ENCODE assay signal across 10 mouse cellular contexts in genomic region chr8:122983178-122983942, GRCm38 (mm10). TPM values are rescaled to one million over a fixed set of nuclear protein-coding genes. Genes with fewer than 3 reads are reported as not detected.
DNase-seq lines count a peak whose midpoint lies in the region; ATAC-seq and TF ChIP-seq lines count a peak whose summit lies in the region.
"Had no signal": no experiment of that assay in that cellular context is flagged by ENCODE, and none has a peak within 500 bp of the region (broad histone marks: within the 10 kb centered on the region; RNA-seq: fewer than 3 reads in every experiment).

No protein-coding gene starts in this region.

- H3K9me3 ChIP-seq in kidney, embryonic 16.5 days (ENCODE audit: low read length), result no peaks in the 10 kb centered on the region
- H3K9me3 ChIP-seq in stomach, embryonic 16.5 days (replicated peaks; ENCODE audit: control insufficient read depth, low read length), result no peaks in the 10 kb centered on the region

- peak; percentile 61 for TF ChIP-seq CTCF in kidney, adult 2 months (conservative IDR thresholded peaks at IDR 0.05; ENCODE audit: insufficient read depth, insufficient read length, low read depth, low read length)
- TF ChIP-seq CTCF in Patski (IDR thresholded peaks at IDR 0.05), result peak; percentile 27

- POLR2A ChIA-PET in Patski (lab: Charles Lee), result no interaction called here

- in situ Hi-C loops in Patski (cut with MboI; ENCODE audit: low pct_unique_long_range_greater_than_20kb), result no loop called here

- no peak for ATAC-seq in kidney, embryonic 16.5 days (ENCODE audit: low FRiP score, low TSS enrichment)
- no peak for ATAC-seq in Patski
- ATAC-seq in stomach, embryonic 16.5 days (ENCODE audit: insufficient read depth, low FRiP score), result no peak

- H3K9ac ChIP-seq in kidney, embryonic 16.5 days (replicated peaks; ENCODE audit: low read length), result no peak overlapping the region
- H3K9ac ChIP-seq in stomach, embryonic 16.5 days (ENCODE audit: low read length), result no peak overlapping the region
- H3K9ac ChIP-seq: hindbrain, embryonic 14.5 days had no signal

- no peaks in the 10 kb centered on the region for H3K36me3 ChIP-seq in kidney, adult 2 months (ENCODE audit: control insufficient read depth, insufficient read depth, low read length)
- H3K36me3 ChIP-seq in kidney, embryonic 16.5 days (ENCODE audit: insufficient read depth, low read length), result no peaks in the 10 kb centered on the region
- H3K36me3 ChIP-seq in stomach, embryonic 16.5 days (ENCODE audit: control insufficient read depth, insufficient read depth, low read length), result no peaks in the 10 kb centered on the region

- peaks cover 33% of the 10 kb centered on the region for H3K4me1 ChIP-seq in kidney, adult 2 months (ENCODE audit: control insufficient read depth, insufficient read depth, low read length)
- H3K4me1 ChIP-seq in kidney, embryonic 16.5 days (ENCODE audit: insufficient read depth, low read length), result peaks cover 43% of the 10 kb centered on the region
- peaks cover 21% of the 10 kb centered on the region for H3K4me1 ChIP-seq in stomach, embryonic 16.5 days (ENCODE audit: control insufficient read depth, insufficient read depth, low read length)

- TF ChIP-seq POLR2A in kidney, adult 2 months (IDR thresholded peaks at IDR 0.05; ENCODE audit: low read depth, low read length), result no peak

- H3K27ac ChIP-seq in kidney, adult 2 months (ENCODE audit: insufficient read depth, low read depth, low read length), result no peak overlapping the region
- no peak overlapping the region for H3K27ac ChIP-seq in kidney, embryonic 16.5 days (ENCODE audit: low read length)
- 0 out of 2 replicates have a peak overlapping the region, but pooled peaks have one; percentile 46 for H3K27ac ChIP-seq in stomach, embryonic 16.5 days (ENCODE audit: low read length)
- H3K27ac ChIP-seq: hindbrain, embryonic 14.5 days had no signal

- CTCF ChIA-PET in Patski (lab: Charles Lee), result no interaction called here

- H3K27me3 ChIP-seq in kidney, adult 2 months (replicated peaks; ENCODE audit: control insufficient read depth, insufficient read depth, low read length), result no peaks in the 10 kb centered on the region
- H3K27me3 ChIP-seq in kidney, embryonic 16.5 days (ENCODE audit: insufficient read depth, low read length), result no peaks in the 10 kb centered on the region
- no peaks in the 10 kb centered on the region for H3K27me3 ChIP-seq in Patski
- H3K27me3 ChIP-seq in stomach, embryonic 16.5 days (ENCODE audit: control insufficient read depth, insufficient read depth, low read length), result no peaks in the 10 kb centered on the region

- 38% methylated on average over 19 of the region's 19 CpGs for WGBS in kidney, adult 2 months
- 74% methylated on average over 19 of the region's 19 CpGs for WGBS in kidney, embryonic 16.5 days
- WGBS in stomach, embryonic 16.5 days, result 77% methylated on average over 19 of the region's 19 CpGs

- H3K4me3 ChIP-seq in kidney, adult 2 months (ENCODE audit: insufficient read depth, low read depth, low read length), result no peak overlapping the region
- no peak overlapping the region for H3K4me3 ChIP-seq in kidney, embryonic 16.5 days (ENCODE audit: low read length)
- H3K4me3 ChIP-seq in stomach, embryonic 16.5 days (replicated peaks; ENCODE audit: low read length), result no peak overlapping the region

- no peak overlapping the region for H3K4me2 ChIP-seq in kidney, embryonic 16.5 days (replicated peaks; ENCODE audit: low read depth, low read length)
- H3K4me2 ChIP-seq in stomach, embryonic 16.5 days (ENCODE audit: low read depth, low read length), result no peak overlapping the region
- H3K4me2 ChIP-seq: hindbrain, embryonic 14.5 days had no signal

- DNase-seq in kidney, adult 2 months, result peak; percentile 67
- DNase-seq in Patski (ENCODE audit: low read depth, low spot score), result no peak
- DNase-seq in kidney, adult 9 months, result peak; percentile 69
- no peak for DNase-seq in layer of hippocampus, postnatal 25 days (ENCODE audit: extremely low spot score in 1 of 2, low spot score in 1 of 2)
- DNase-seq in frontal cortex, postnatal 14 days (ENCODE audit: low spot score in 2 of 2), result no peak
- no peak for DNase-seq in urinary bladder, postnatal 25 days (ENCODE audit: low spot score)
- DNase-seq: adrenal gland, postnatal 25 days had no signal

RNA-seq across cellular contexts. Expression of gene Ankrd11, which starts 58.7 kb away (rescaled TPM):
- 32.7 and 36.1 TPM in 2 replicates for polyA plus RNA-seq in kidney, adult 2 months (2012; rRNA removed)
- polyA plus RNA-seq in kidney, embryonic 16.5 days (2015; fragmentation: Nextera tagmentation; extraction: Ambion mirVana), result 25.6 and 30.4 TPM in 2 replicates
- 76.4 TPM for polyA plus RNA-seq in Patski (2021)
- 23.1 and 24.6 TPM in 2 replicates for polyA plus RNA-seq in stomach, embryonic 16.5 days (2015; fragmentation: Nextera tagmentation; extraction: Ambion mirVana)
- total RNA-seq in layer of hippocampus, postnatal 25 days (2021), result 100 to 1,000 TPM; 147 to 171 TPM

Comparison
In these comparisons a context has a peak if more than half of its experiments do, and no peak if none do; other contexts are left out.
1. DNase-seq: peak in kidney, adult 2 months (single experiment) and kidney, adult 9 months (single experiment); none in Patski (single experiment), layer of hippocampus, postnatal 25 days (0 of 2), frontal cortex, postnatal 14 days (0 of 2) and urinary bladder, postnatal 25 days (single experiment).